Mouse (Mus musculus): ENCODE measurements around the gene Idi1. TPM values are rescaled to one million over a fixed set of nuclear protein-coding genes. Genes with fewer than 3 reads are reported as not detected.
"Not testable (repeated sequence)": the region's sequence is repeated elsewhere in the genome, so short reads cannot be mapped to it uniquely, and the experiment has no call there.

Gene Idi1
- total RNA-seq, 2 experiments from 2014 or later: 4.8 to 5.8 TPM

GRCm38 (mm10) chr13:8881611-8882010 lies 3.7 kb upstream of the Idi1 start:
- intact Hi-C loops (cut with DNase I): no loop called here

DNA sequence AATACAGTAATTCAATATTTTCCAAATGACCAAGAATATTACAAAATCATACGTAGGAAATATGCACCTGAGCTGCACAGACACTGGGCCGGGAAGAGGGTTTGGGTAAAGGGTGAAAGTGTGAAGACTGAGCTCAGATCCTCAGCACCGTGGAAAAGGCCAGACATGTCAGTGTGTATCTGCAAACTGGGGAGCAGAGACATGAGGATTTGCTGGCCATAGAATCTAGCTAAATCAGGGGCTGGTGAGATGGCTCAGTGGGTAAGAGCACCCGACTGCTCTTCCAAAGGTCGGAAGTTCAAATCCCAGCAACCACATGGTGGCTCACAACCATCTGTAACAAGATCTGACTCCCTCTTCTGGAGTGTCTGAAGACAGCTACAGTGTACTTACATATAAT lies 1.4 kb upstream of the Idi1 start:
- intact Hi-C loops (cut with DNase I); DNase-seq: not testable (repeated sequence)

More at GRCm38 (mm10) chr13:8881611-8882010, 3.7 kb upstream of the Idi1 start:
- DNase-seq: no peak

DNA sequence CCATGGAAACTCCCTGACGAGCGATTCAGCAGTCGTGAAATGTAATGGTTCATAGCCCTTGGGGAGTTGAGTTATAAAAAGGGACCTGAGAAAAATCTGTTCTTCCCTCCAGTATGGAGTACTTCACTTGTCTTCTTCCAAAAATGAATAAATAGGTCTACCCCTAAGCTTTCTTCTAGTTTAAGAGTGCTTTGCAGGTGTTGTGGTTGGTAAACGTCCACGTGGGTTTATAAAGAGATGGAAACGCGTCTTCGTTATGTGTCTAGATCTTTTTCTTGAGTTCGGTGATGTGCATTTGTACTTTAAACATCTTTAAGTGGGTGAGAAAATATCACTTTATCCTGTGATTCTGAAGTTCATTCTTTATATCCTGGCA lies 872 bp downstream of the Idi1 start:
- intact Hi-C loops (cut with DNase I): loop anchor here (5.0 kb wide), 1 partner anchor 111 kb away; the partner anchor contains the start of gene Gtpbp4
- no peak for DNase-seq

GRCm38 (mm10) chr13:8888603-8889002 lies 3.3 kb downstream of the Idi1 start:
- no peak for DNase-seq
- intact Hi-C loops (cut with DNase I): loop anchor here (5.0 kb wide), 1 partner anchor 109 kb away; the partner anchor contains the start of gene Gtpbp4

- intact Hi-C loops (cut with DNase I); DNase-seq: not testable (repeated sequence)
These were observed 20.7 kb downstream of the Idi1 start for GRCm38 (mm10) chr13:8905986-8906385.

DNA sequence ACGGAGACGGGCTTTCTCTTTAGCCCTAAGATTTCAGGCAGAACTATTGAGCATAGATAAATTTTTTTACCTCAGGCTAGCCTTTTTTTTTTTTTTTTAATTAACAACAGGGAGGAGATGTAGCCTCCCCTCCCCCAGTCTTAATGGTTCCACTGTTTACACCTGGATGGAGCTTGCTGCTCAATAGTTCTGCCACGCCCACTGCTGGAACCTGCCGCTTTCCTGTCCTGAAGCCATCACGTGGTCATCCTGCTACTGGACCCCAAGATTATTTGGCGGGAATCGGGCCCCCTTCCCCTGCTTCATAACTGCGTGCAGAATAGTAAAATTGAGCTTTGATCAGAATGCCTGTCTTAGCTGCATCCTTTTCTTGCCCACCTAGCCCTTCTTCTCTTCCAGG lies 28.6 kb downstream of the Idi1 start:
- intact Hi-C loops (cut with DNase I); DNase-seq: not testable (repeated sequence)

- DNase-seq: no peak
- intact Hi-C loops (cut with DNase I): no loop called here
These were observed 48.2 kb downstream of the Idi1 start for GRCm38 (mm10) chr13:8933499-8933898.

DNA sequence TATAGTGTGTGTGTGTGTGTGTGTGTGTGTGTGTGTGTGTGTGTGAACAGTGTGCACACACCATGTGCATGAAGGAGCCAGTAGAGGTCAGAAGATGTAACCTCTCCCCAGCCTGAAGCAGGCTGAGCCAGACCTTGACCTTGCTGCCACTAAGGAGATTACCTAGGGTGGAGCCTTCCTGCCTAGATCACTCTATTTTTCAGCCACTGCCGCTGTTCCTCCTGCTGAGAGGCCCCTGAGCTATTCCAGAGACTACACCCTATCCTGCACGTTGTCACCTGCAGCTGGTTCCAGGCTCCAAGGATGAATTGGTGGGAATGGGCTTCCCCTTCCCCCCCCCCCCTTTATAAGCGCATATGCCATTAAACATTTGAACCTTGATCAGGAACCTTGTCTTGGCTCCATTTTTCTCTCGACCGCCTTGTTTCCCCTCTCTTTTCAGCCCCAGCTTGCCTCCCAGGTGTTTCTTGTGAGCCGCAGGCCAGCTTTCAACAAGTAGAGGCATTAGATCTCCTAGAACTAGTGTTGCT lies 52.4 kb downstream of the Idi1 start:
- intact Hi-C loops (cut with DNase I); DNase-seq: not testable (repeated sequence)

- intact Hi-C loops (cut with DNase I): not testable (repeated sequence)
These were observed 55.8 kb downstream of the Idi1 start for GRCm38 (mm10) chr13:8941110-8941509.

GRCm38 (mm10) chr13:8941701-8942100 lies 56.4 kb downstream of the Idi1 start:
- intact Hi-C loops (cut with DNase I); DNase-seq: not testable (repeated sequence)

More at GRCm38 (mm10) chr13:8941110-8941509, 55.8 kb downstream of the Idi1 start:
- DNase-seq: not testable (repeated sequence)

Small RNAs within 50 kb of the gene (microRNA-seq; reads per million reads assigned to microRNA genes)
- 0 reads per million in 2 experiments for gene Gm22750

Other genes with a start within 250 kb of the Idi1 start
- 10 to 100 TPM; 26.2 to 27.0 TPM for gene Wdr37, start 13.6 kb upstream of the Idi1 start, total RNA-seq (2021)
- gene Gm9745, start 62.7 kb downstream of the Idi1 start, total RNA-seq (2021): not detected
- not detected for gene Idi2, start 67.4 kb downstream of the Idi1 start, total RNA-seq (2021)
- 10 to 100 TPM; 35.0 to 42.0 TPM for gene Gtpbp4, start 110.6 kb downstream of the Idi1 start, total RNA-seq (2021)
- 10 to 100 TPM; 66.0 to 67.8 TPM for gene Larp4b, start 208.4 kb downstream of the Idi1 start, total RNA-seq (2021)

Measured in gastrocnemius, postnatal 36 days (tissue).